Mouse (Mus musculus) large intestine, adult 2 months (tissue): ENCODE measurements around the gene Olfr730. TPM values are rescaled to one million over a fixed set of nuclear protein-coding genes. Genes with fewer than 3 reads are reported as not detected.

Source experiments
- DNase-seq: peaks from one replicate; pipeline ENCODE4 v3.0.0-alpha.2; 2012; ENCODE audit warnings: low read depth, low spot score
- WGBS: fragments of 180-500 bp; shearing (Covaris S2); methylation state at CpG from one replicate; pipeline ENCODE4 v1.1.7; 2018; 5-methylcytosine and 5-hydroxymethylcytosine counted together
- polyA plus RNA-seq: library from polyadenylated mRNA; depleted of rRNA; stranded (reverse); fragments of >200 nt; gene quantifications from 2 replicates; pipeline ENCODE4 v1.2.3, GENCODE M21; 2012; rRNA removed

Olfr730 gene
- not detected in 2 replicates for polyA plus RNA-seq

- WGBS = 44% methylated on average over 1 of the region's 1 CpGs
Observed at GRCm38 (mm10) chr14:50188098-50188497, at the start of gene Olfr730. TSS of gene Olfr730 (minus strand) at chr14:50188198.

GRCm38 (mm10) chr14:50152810-50153209 is 35.2 kb downstream of the Olfr730 start, which contains the start of gene Olfr729:
TSS of gene Olfr729 (minus strand) at chr14:50152910.
- DNase-seq = no peak

More at GRCm38 (mm10) chr14:50188098-50188497, at the start of gene Olfr730:
- no peak for DNase-seq

- WGBS = 62% methylated on average over 5 of the region's 5 CpGs
- DNase-seq = no peak
Observed at GRCm38 (mm10) chr14:50142580-50142979, 45.4 kb downstream of the Olfr730 start, which contains the start of gene Olfr728. TSS of gene Olfr728 (minus strand) at chr14:50142680.

Other genes starting within 250 kb of the Olfr730 start
- not detected in 2 replicates for gene Olfr724, start 224.9 kb downstream of the Olfr730 start, polyA plus RNA-seq
- not detected in 2 replicates for gene Olfr725, start 147.8 kb downstream of the Olfr730 start, polyA plus RNA-seq
- not detected in 2 replicates for gene Olfr726, start 97.2 kb downstream of the Olfr730 start, polyA plus RNA-seq
- not detected in 2 replicates for gene Olfr727, start 65.0 kb downstream of the Olfr730 start, polyA plus RNA-seq
- gene Olfr728, start 45.5 kb downstream of the Olfr730 start, polyA plus RNA-seq = not detected in 2 replicates
- not detected in 2 replicates for gene Olfr729, start 35.3 kb downstream of the Olfr730 start, polyA plus RNA-seq
- gene Olfr731, start 53.7 kb upstream of the Olfr730 start, polyA plus RNA-seq = not detected in 2 replicates
- not detected in 2 replicates for gene Olfr732, start 96.0 kb upstream of the Olfr730 start, polyA plus RNA-seq
- gene Olfr733, start 113.3 kb upstream of the Olfr730 start, polyA plus RNA-seq = not detected in 2 replicates
- gene Olfr734, start 138.6 kb upstream of the Olfr730 start, polyA plus RNA-seq = not detected in 2 replicates
- gene Olfr735, start 160.7 kb upstream of the Olfr730 start, polyA plus RNA-seq = not detected in 2 replicates
- 0.51 and 0.56 TPM in 2 replicates for gene Tlr11, start 169.7 kb upstream of the Olfr730 start, polyA plus RNA-seq
- gene Olfr736, start 193.0 kb upstream of the Olfr730 start, polyA plus RNA-seq = not detected in 2 replicates
- gene Olfr738, start 219.4 kb upstream of the Olfr730 start, polyA plus RNA-seq = not detected in 2 replicates
- not detected in 2 replicates for gene Olfr739, start 230.4 kb upstream of the Olfr730 start, polyA plus RNA-seq